Mouse (Mus musculus): ENCODE measurements at regions not wholly inside any gene's neighbourhood (a gene's known extent, or its start where the extent isn't known, plus 50 kb on each side); places are given as distances from the start of the nearest gene placed in this dataset.

DNA sequence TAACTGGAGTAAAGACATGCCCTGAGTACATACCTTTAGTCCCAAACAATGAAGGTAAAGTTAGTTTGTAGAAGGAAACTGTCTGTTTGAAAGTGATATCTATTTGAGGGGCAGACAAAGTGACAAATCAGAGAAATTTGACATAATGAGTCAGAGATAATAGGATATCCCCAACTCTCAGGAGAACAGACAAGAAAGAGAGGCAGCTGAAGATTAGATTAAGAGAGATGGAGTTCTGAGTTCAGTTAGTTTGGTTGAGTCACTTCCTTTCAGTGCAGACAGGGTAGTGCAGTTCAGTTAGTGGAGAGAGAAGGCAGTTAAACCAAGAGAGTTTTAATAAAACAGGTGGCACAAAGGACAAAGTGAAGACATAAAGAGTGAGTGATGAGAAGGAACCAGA, 477.4 kb upstream of the Diaph2 start:
- DNase-seq, result no peak

DNA sequence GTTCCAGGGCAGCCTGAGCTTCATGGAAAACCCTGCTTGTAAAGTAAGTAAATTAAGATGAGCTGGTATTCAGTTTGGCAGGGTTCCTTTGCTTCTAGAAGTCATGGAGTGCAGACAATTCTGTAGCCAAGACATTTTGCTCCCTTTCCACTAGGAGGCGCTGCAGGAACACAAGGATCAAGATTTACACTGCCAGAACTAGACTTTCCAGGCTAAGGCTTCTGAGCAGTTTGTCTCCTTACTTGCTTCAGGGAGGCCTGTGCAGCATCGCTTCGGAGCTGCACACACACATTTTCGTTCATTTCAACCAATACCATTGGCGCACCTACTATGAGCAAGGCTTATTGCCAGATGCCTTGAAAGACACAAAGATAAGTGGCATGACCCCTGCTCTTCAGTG, 445.6 kb upstream of the Diaph2 start:
- peak; percentile 67 to 76 for DNase-seq

- DNase-seq, result no peak
Measured at GRCm38 (mm10) chrX:129309380-129309779, 440.2 kb upstream of the Diaph2 start.

- no peak for DNase-seq
Measured at GRCm38 (mm10) chrX:129329441-129329840, 420.1 kb upstream of the Diaph2 start.

DNA sequence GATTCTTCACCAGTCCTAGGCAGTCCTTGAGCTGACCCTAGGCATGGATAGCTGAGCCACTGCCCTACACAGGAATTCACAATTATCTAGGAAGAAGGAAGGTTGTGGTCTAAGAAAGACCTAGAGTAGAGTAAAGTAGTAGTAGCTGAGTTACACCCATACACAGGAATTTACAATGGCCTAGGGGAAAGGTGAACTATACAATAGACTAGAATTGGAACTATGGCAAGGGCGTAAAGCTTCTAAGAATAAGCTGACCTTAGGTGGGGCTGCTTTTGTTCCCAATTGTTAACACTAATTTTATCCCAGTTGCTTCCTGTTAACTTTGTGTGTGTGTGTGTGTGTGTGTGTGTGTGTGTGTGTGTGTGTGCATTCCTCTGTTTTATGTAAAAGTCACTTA, 416.7 kb upstream of the Diaph2 start:
- DNase-seq, result no peak

Data from cerebellum, postnatal 10 days (tissue).